Mouse (Mus musculus): ENCODE results near the gene Pilrb1.
"Not testable (repeated sequence)": the region's sequence is repeated elsewhere in the genome, so short reads cannot be mapped to it uniquely, and the experiment has no call there.

DNA sequence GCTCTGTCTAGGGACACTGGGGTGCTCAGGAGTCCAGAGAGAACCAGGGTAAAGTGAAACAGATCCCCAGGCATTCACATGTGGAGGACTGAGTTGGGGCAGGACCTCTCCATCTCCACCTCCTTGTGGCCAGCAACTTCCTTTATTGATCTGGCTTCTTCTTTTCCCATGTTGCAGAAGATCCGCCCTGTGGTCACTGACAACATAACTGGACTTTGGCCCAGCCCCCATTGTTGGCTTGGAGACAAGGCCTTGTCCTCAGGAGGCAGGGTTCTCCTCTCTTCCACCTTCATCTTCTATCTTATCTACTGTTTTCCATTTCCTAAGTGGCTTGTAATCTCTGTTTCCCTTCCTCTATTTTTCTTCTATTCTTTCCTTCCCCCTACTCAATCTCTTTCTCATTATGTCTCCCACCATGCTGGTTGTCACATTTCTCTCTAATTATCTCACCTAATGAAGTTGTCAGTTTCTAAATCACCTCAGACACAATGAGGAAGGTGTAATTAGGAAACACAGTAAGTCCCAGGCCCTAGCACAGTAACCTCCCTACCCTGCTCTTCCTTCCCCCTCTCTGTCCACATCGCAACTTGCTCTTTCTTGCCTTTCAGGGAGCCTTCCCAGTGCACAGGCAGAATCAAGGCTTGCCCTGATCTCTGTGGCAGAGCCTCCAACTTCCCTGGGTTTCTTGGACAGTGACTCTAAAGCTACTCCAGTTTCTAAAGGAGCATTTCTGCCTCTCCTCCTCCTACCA lies at the start of gene Pilrb1:
- not testable (repeated sequence) for TF ChIP-seq POLR2A (IDR thresholded peaks at IDR 0.05; ENCODE audit: insufficient read depth, low read depth, low read length); CTCF (IDR thresholded peaks at IDR 0.05); EP300 (IDR thresholded peaks at IDR 0.05; ENCODE audit: insufficient read depth, low read depth, low read length)
